Mouse (Mus musculus): Measurements from ENCODE around the gene Cacna2d1.

The Cacna2d1 gene

DNA sequence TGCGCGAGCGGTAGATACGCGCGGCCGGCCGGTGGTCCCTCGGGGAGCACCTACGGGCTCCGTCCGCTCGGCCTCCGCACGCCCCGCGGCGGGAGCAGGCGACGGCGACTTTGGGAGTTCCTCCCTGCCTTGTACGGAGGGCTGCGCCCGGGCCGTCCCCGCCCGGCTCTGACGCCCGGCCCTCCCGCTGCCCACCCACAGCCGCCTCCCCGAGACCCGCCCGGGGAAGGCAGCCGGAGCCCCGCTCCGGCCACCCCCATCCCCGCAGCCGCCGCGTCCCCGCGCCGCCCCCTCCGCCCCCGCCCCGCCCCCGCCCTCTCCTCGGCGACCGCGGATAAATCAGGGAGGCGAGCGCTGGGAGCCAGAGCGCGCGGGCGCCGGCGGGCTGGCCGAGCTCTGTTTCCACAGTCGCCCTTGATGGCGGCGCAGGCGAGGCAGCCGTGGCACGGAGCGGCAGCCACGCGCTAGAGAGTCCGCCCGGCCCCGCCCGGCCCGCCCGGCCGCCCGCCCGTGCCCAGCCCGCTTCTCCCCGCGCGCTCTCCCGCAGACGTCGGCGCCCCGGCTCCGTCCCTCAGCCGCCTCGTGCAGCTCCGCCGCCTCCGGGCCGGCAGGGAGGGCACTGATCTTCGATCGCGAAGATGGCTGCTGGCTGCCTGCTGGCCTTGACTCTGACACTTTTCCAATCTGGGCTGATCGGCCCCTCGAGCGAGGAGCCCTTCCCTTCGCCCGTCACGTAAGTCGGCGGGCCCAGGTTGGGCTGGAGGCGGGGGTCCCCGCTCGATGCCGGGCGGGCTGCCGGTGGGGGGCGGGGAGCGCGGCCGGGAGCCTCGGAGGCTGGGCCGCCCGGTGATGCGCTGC, at the start of gene Cacna2d1:
TSS of gene Cacna2d1 (plus strand) at position 316 of the 858 bp plus-strand sequence.
- peak; percentile 84 to 86 for DNase-seq

DNA sequence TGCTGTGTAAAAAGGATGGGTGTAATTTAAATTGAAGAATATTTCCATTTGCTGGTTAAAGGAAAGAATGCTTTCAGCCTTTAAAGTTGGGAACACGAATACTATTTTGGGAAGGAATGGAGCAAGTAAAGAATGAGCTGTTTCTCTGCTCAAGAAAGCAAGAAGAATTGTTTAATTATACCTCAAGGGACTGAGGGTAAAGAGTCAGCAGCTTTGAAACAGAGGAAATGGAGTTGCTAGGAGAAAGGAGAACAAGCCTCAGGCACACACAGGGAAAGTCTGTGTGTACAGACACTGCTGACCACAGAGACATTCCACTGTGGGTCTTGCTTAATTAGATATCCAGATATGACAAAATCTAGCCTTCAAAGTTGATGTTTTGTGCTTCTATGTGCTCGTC, 39.4 kb upstream of the Cacna2d1 start:
- DNase-seq, result no peak

DNA sequence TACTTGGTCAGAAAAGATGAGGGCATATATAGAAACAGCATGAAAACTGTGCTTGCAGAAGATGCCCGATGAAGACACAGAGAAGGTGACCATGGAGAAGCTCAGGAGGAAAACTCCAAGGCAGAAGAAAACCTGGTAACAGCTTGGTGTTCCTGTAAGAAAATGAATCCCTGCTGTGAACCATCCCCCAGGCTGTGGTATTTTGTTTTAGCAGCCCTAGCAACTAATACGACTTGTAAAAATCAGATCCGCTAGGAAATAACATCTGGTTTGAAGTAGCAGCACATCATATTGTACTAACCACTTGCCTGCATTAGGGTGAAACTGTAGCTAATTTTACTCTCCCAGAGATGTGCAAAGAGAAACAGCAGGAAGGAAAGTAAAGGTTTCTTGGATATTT, 37.8 kb upstream of the Cacna2d1 start:
- DNase-seq, result no peak

DNA sequence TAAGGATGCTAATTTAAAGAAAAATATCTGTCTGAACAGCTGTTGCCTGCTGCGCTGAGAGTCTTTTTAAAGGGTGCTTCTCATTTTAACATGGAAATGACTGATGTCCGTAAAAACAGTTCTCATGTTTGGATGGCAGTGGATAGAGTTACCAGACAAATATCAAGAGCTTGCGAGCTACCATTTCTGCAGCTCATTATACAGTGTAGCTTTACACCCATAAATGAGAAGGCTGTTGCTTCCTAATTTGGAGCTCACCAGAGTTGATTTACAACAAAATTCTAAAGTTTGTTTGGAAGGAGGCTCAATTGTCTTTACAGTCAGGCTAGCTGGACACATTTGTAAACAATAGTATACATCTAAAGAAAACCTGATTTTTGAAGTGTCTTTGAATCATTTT, 28.0 kb upstream of the Cacna2d1 start:
- DNase-seq, result no peak

DNA sequence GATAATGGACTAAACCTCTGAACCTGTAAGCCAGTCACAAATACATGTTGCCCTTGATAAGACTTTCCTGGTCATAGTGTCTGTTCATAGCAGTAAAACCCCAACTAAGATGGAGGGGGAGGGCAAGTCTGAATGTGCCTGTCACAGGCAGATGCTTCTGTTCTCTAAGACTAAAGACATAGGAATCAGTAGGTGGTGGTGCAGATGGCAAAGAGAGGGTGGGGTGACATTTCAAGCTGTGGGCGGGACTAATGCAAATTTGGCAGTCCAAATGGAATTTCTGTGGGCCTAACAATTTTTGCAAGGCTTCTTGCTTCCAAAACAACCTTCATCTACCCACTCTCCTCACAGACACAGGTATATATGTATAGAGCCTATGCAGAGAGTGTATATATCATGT, 19.6 kb upstream of the Cacna2d1 start:
- DNase-seq, result no peak

DNA sequence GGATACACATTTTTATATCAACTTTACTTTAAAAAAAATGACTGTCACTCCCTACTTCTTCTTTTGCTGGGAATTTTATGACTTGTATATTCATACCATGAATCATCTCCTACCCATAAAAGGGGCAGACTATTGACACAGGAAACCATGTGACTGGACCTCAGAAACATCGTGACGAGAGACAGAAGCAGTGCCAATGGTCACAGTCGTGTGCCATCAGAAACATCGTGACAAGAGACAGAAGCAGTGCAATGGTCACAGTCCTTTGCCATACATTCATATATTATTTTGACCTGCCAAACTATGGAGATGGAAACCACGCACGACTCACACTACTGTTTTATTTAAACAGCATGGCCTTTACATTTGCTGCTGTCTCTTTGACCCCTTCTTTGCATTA, 6.0 kb upstream of the Cacna2d1 start:
- DNase-seq, result no peak

DNA sequence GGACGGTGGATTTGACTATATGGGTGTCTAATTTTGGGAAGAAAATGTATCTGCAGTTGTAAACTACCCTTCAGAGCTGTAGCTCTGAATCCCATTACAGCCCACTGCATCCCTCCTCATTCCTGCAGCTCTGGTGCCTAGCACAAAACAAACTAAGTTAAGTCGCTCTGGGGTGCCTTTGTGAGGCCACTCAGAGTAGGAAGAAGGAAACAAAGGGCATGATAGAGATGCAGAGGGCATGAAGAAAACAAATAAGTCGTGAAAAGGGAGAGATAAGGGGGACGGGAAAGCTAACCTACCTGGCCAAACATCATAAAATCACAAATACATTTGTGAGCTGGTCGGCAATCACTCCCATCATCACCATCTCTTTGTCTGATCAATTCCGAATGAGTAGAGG, 1.5 kb upstream of the Cacna2d1 start:
- DNase-seq, result no peak

DNA sequence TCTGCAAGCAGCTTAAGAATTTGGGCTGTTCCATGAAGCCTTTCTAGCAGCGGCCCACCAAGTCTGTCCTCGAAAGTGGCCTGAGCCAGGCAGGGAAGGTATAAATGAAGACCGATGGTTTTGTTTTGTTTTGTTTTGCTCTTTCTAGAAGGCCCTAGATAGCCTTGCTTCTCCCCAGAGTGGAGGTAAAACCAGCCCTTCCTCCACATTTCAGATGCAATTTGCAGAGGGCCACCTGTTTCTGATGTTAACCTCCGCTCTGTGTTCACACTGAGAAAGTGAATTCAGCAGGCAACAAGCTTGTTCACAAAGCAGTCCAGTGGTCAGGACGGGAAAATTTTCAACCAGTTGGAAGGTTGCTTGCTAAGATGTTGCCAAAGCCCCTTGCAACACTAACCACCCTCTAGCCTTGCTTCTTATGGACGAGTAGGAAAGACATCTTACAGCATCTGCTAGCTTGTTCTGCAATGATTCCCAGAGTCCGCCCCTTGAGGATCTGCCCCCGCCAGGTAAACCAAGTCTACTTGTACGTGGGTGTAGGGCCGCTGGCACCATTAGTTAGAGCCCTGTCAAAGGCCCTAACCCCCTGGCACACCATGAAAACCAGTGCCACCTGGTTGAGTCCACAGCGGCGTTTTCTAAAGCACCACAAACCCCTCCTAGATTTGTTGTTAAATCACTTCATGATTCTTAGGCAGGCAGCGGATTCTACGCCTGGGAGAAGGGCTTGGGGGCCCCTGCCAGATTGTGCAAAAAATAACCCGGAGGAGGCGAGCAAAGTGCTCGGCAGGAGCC, 713 bp upstream of the Cacna2d1 start:
- peak; percentile 63 to 83 for DNase-seq

DNA sequence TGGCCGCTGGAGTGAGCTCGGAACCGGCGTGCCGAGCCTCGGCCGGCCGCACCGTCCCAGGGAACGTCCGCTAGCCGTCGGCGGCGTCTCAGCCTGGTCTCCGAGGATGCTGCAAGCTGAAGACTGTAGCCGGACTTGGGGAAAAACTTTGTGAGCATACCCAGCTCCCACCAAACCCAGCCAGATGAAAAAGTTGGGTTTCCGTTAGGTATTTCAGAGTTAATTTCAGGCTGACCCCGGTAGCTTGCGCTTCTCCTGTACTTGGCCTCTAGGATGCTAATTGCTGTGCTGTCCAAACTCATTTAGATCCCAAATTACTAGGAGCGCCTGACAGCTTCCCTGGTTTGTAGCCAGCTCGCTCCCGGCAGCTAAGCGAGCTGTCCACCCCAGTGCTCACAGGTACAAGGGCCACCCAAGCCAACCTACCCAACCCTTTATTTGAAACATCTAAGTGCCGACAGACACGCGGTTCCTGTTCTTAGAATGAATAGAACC, 790 bp downstream of the Cacna2d1 start:
- peak; percentile 81 to 82 for DNase-seq

DNA sequence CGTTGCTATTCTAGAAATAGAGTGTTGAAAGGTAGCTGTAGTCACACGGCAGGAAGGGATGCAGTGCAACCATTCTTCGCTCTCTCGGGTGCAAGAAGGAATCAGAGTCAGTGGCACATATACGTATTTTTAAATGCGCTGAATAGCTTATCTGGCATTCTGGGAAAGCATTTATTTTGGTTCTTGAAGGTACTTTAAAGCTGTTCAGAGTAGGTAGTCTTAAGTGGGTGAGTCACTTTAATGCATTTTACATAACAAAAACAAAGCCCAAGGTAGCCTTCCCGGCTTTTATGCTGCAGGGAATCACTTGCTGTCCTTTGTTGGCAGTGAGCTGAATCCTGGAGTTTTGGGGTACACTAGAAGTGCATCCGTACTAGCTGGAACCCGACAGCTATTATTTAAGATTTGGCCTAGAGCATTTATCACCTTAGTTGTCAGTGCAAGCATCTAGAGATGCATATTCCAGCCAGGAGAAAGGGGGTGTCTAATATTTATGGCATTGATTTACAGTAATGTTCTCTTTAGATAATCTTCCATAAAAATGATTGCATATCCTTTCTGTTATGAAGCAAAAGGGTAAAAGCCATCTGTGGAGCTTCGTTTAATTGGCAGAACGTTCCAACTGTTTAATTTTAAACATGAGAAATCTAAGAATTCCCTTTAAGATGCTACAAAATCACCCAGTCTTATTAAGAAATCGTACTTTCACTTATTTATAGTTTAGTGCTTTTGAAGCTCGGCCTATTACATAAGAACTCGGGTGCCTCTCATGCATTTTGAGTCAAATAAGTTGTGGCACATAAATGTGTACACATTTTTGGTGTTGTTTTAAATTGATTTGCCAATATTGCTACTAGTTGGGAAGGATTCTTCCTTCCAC, 1.6 kb downstream of the Cacna2d1 start:
- DNase-seq, result peak; percentile 45 to 49

DNA sequence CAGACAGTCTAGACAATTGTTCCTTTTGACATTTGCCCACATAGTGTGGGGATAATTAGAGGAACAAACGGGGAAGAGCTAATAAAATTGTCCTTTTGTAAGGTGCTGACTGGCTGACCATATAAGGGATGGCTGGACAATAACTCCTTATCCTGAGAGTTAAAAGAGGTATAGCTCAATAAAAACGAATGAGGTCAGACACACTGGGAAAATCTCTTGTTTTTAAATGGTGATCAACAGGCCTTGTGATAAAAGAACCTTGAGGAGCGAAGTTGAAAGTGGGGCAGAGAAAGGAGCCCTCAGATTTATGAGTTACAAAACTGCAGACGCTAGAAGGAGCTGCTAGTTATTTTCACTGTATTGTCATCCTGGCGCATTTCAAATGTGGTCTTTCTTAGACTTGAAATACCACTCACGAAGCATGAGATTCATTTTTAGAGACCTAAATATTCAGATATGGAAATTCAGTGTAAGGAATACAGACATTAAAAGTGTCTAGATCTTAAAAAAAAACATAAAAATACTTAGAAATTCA, 6.8 kb downstream of the Cacna2d1 start:
- no peak for DNase-seq

DNA sequence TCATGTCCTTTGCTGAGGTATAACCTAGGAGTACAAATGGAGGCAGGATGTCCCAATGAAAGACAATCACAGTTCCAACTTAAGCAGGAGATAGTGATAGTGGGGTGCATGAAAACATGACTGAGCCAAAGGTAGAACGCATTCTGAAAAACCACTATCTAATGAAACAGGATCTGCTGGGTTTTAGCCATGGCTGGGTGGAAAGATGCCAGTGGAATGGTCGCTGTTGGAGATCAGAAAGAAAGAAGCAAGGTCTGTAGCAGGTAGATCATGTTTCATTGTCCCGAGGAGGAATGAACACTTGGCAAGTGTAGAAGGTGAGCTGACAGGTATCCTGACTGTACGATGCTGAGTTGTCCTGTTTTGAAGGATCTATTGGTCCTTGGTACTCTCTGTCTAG, 7.6 kb downstream of the Cacna2d1 start:
- DNase-seq, result peak; percentile 48 to 63

DNA sequence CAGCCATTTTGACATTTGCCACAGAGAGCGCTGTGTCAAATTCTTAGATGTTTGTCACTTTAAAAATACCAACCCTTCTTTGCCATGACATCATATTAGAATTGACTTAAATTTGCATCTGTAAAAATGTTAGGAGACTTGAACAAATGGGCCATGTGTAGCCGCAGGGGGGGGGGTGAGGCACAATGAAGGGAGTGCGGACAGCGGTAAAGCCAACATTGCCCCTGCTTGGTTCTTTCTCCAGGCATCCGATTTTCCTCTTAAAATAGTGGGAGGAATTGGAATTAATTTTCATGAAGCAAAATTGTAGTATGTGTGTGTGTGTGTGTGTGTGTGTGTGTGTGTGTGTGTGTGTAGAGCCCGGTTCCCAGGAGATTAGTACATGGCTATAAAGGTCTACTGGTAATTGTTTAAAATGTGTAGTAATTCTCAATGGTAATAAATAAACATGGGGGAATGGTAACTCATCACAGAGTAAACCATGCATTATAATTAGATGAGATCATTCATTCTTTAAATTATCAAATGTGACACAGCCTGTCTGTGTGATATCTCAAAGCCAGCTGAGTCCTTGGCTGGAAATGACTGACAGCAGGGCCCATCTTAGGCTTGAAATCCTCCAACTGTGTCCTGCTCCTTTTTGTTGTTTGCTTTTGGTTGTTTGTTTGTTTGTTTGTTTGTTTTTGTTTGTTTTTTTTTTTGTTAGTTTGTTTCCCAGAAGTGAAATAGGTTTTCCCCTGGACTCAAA, 14.0 kb downstream of the Cacna2d1 start:
- no peak for DNase-seq

DNA sequence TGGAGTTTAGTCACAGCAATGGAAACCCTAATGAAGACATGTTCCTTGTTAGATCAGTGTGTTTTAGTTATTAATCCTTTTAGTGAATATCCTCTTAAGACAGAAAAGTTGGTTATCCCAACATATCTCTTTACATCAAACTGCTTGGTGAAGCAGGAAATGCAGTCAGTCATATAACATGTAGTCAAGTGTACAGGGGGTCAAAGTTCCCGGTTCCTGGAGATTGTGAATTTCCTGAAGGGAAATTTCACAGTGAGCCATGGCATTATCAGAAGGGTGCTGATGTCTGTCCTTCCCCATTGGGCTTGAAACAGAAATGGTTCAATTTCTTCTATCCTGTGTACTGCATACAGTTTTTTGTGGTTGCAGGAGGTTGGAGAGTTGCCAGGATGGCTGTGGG, 25.3 kb downstream of the Cacna2d1 start:
- DNase-seq, result no peak

DNA sequence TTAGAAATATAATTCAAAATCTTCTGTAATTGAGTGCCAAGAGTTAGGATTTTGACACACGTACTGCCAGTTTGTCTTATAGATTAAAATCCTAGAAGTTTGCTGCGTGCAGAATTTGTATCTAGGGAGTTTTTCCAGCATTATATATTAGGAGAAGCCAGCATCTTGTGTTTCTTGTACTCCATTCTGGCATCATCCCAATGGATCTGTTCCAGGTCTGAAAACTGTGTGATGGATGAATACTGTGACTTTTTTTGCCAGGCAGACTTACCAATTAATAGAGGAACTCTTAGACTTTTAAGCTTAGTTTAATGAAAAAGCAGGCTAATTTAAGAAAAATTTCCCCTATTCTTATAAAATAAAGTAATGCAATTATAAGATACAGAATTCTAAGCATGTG, 27.4 kb downstream of the Cacna2d1 start:
- peak in 1 of 2 experiments; percentile 64 for DNase-seq

DNA sequence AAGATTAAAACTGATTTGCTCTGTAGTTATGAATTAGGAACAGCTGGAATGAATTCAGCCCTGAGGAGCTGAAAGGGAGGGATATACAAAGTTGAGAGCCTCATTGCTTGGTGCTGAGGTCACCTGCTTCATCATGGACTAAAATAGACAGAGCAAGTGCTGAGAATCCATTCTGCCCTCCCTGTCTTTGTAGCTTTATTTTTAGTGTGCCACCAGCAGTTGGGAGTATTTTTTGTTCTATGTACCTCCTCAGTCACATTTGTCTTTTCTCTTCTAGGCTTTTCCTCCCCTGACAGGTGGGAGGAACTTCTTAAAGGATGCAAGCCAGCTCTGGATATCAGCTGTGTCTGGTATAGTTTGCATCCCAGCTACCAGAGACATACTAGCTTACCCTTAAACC, 32.4 kb downstream of the Cacna2d1 start:
- no peak for DNase-seq

DNA sequence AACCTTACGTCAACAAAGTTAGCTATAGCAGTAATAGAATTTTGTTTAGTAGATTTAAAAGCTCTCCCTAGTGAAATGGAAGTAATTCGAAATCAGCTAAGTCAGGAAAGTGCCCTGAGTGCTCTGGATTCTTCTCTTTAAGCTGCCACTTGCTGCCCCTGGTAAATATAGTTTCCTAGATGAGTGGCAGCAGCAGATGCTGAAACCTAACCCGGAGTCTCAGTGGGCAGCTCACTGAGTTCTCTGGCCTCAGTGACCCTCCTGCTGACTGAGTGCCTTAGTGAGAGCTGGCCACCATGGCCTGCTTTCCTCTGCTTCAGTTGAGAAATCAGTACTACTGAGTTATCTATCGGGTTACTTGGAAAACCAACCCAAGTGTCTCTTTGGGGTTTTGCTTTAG, 37.3 kb downstream of the Cacna2d1 start:
- no peak for DNase-seq

DNA sequence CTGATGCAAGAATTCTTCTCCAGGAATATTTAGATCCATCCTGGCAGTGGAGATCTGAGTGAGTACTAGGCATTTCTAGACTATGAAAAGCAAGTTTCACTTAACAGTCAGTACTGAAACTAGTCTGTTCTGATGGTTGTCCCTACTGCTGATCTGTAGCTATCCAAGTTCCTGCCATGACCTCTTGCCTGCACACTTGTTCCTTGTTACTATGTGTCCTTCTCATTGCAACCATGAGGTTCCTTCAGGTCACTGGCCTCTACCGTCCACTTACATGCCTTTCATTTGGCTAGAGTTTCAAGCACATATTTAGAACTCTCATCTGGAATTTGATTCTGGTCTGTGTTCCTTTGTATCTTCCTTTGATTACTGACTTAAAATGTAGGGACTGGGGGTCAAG, 37.9 kb downstream of the Cacna2d1 start:
- DNase-seq, result no peak

DNA sequence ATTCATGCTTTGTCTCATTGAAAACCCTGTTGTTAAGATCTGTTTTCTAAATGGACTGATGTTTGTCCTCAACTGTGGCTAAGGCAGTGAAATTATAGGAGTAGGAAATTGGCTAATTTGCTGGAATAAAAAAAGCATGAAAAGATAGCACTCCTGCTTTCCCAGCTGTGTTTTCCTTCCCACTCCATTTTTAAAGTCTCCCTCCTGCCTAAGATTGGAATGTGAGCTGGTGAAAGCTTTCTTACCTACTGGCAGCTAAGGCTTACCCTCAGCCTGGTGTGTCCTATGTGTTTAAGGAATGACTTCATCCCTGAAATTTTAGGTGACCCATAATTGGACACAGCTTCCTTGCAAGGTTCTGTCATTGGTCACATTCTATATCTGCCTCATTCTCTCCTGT, 40.2 kb downstream of the Cacna2d1 start:
- no peak for DNase-seq

DNA sequence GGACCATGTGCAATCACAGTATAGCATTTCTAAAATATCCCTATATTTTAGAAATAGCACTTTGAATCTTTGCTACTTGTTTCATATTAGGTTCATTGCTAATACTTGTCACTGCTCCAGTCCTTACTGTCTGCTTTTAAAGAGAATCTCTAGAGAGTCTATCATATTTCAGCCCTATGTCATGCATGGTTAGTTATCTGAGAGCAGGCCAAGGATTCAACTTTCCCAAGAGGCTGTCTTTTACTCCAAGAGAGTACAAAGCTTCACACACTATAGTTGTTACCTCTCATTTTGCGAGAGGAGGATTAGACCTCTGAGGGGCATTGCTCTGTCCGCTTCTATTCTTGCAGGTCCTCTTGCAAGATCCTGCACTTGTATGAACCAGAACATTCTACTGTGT, 44.7 kb downstream of the Cacna2d1 start:
- DNase-seq, result no peak

DNA sequence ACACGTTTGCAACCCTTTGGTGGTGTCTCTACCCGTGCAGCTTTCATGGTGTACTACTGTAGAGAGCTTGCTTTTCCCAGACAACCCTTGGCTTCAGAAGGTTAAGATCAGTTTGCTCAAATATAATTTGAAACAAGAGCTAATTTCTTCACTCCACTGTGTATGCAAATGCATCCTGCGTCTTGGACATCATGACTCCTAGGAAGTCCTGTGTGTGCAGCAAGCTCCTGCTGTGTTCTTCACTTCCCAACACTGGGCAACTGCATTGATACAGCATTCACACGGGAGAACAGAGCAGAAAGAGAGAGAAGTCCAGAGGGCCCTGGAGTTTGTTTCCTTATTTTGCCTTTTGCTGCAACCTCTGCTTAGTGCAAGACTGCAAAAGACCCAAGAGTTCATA, 48.1 kb downstream of the Cacna2d1 start:
- no peak for DNase-seq

DNA sequence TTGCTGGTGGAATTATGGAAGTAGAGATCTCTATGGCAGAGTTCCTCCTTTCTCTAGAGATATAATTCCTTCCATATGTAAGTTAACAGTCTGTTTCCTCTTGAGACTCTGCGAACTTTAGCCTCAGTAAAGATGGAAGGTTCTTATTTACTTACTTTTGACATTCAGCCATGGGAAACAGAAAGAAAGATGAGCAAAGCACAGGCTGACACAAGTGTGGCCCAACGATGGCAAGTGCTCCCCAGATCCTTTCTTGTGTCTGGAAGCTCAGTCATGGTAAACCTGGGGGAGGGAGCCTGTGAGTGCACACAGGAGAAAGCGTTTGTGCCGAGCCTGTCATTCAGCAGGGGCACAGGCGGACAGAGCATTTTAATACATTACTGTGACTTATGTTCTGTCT, 48.9 kb downstream of the Cacna2d1 start:
- DNase-seq, result no peak

All from cerebellum, postnatal 25 days (tissue).